Mouse (Mus musculus): ENCODE results near the gene Dhx9. TPM values are rescaled to one million over a fixed set of nuclear protein-coding genes. Genes with fewer than 3 reads are reported as not detected.

Gene Dhx9
- polyA plus RNA-seq, 2 experiments = 9.8 to 52.5 TPM

GRCm38 (mm10) chr1:153493338-153493737 is 5.9 kb upstream of the Dhx9 start:
- Histone ChIP-seq H3K36me3 (replicated peaks; ENCODE audit: control insufficient read depth, insufficient read depth, low read depth) (no peaks in the 10 kb centered on the region), H3K27ac (no peak overlapping the region), H3K27me3 (ENCODE audit: control insufficient read depth, insufficient read depth, low read length) (no peaks in the 10 kb centered on the region), H3K9me3 (ENCODE audit: control insufficient read depth, low read length) (no peaks in the 10 kb centered on the region), H3K4me2 (ENCODE audit: low read depth) (no peak overlapping the region), H3K4me1 (replicated peaks; ENCODE audit: control insufficient read depth in 2 of 2, insufficient read depth in 2 of 2, low read length in 1 of 2) (0 out of 4 replicates have a peak, but pooled peaks cover 0 to 6% of the 10 kb centered on the region in 2 experiments), H3K4me3 (ENCODE audit: insufficient read depth in 1 of 2, low read depth in 2 of 2, low read length in 2 of 2) (no peak overlapping the region), H3K9ac (replicated peaks) (no peak overlapping the region)
- no peak for DNase-seq (ENCODE audit: low read depth in 3 of 3, low spot score in 3 of 3)
- ATAC-seq (ENCODE audit: insufficient read depth) = no peak
- TF ChIP-seq CTCF (IDR thresholded peaks at IDR 0.05; ENCODE audit: low read depth) (no peak), EP300 (IDR thresholded peaks at IDR 0.05; ENCODE audit: low read depth) (no peak)
- 38% methylated on average over 4 of the region's 4 CpGs for WGBS (ENCODE audit: insufficient replicate concordance)

- no peaks in the 10 kb centered on the region for H3K9me3 ChIP-seq (ENCODE audit: control insufficient read depth, low read length)
- H3K4me3 ChIP-seq (ENCODE audit: insufficient read depth in 1 of 2, low read depth in 2 of 2, low read length in 2 of 2) = no peak overlapping the region
- DNase-seq (ENCODE audit: low read depth in 3 of 3, low spot score in 3 of 3) = no peak
- 72% methylated on average over 1 of the region's 1 CpGs for WGBS (ENCODE audit: insufficient replicate concordance)
- ATAC-seq (ENCODE audit: insufficient read depth) = no peak
- H3K27me3 ChIP-seq (ENCODE audit: control insufficient read depth, insufficient read depth, low read length) = no peaks in the 10 kb centered on the region
- no peak overlapping the region for H3K9ac ChIP-seq (replicated peaks)
- H3K4me1 ChIP-seq (replicated peaks; ENCODE audit: control insufficient read depth in 2 of 2, insufficient read depth in 2 of 2, low read length in 1 of 2) = peaks cover 0 to 8% of the 10 kb centered on the region in 2 experiments; a peak in 2 of 4 replicates
- H3K27ac ChIP-seq = no peak overlapping the region
- no peak for TF ChIP-seq CTCF (IDR thresholded peaks at IDR 0.05; ENCODE audit: low read depth)
- TF ChIP-seq EP300 (IDR thresholded peaks at IDR 0.05; ENCODE audit: low read depth) = no peak
- H3K36me3 ChIP-seq (replicated peaks; ENCODE audit: control insufficient read depth, insufficient read depth, low read depth) = no peaks in the 10 kb centered on the region
- no peak overlapping the region for H3K4me2 ChIP-seq (ENCODE audit: low read depth)
These were observed 4.4 kb upstream of the Dhx9 start for GRCm38 (mm10) chr1:153491822-153492221.

GRCm38 (mm10) chr1:153491345-153491744 is 3.9 kb upstream of the Dhx9 start:
- 66% methylated on average over 2 of the region's 2 CpGs for WGBS (ENCODE audit: insufficient replicate concordance)
- ATAC-seq (ENCODE audit: insufficient read depth) (no peak), DNase-seq (ENCODE audit: low read depth in 3 of 3, low spot score in 3 of 3) (no peak)
- Histone ChIP-seq H3K4me3 (ENCODE audit: insufficient read depth in 1 of 2, low read depth in 2 of 2, low read length in 2 of 2) (no peak overlapping the region), H3K4me1 (replicated peaks; ENCODE audit: control insufficient read depth in 2 of 2, insufficient read depth in 2 of 2, low read length in 1 of 2) (peaks cover 1 to 8% of the 10 kb centered on the region in 2 experiments), H3K27me3 (ENCODE audit: control insufficient read depth, insufficient read depth, low read length) (no peaks in the 10 kb centered on the region), H3K9ac (replicated peaks) (no peak overlapping the region), H3K4me2 (ENCODE audit: low read depth) (no peak overlapping the region), H3K9me3 (ENCODE audit: control insufficient read depth, low read length) (no peaks in the 10 kb centered on the region), H3K36me3 (replicated peaks; ENCODE audit: control insufficient read depth, insufficient read depth, low read depth) (no peaks in the 10 kb centered on the region), H3K27ac (no peak overlapping the region)
- TF ChIP-seq EP300 (IDR thresholded peaks at IDR 0.05; ENCODE audit: low read depth) (no peak), CTCF (IDR thresholded peaks at IDR 0.05; ENCODE audit: low read depth) (no peak)

GRCm38 (mm10) chr1:153489963-153490362 is 2.5 kb upstream of the Dhx9 start:
- no peaks in the 10 kb centered on the region for H3K27me3 ChIP-seq (ENCODE audit: control insufficient read depth, insufficient read depth, low read length)
- H3K9ac ChIP-seq (replicated peaks) = no peak overlapping the region
- DNase-seq (ENCODE audit: low read depth in 3 of 3, low spot score in 3 of 3) = no peak
- no peaks in the 10 kb centered on the region for H3K36me3 ChIP-seq (replicated peaks; ENCODE audit: control insufficient read depth, insufficient read depth, low read depth)
- H3K4me1 ChIP-seq (replicated peaks; ENCODE audit: control insufficient read depth in 2 of 2, insufficient read depth in 2 of 2, low read length in 1 of 2) = peaks cover 12 to 15% of the 10 kb centered on the region in 2 experiments
- TF ChIP-seq EP300 (IDR thresholded peaks at IDR 0.05; ENCODE audit: low read depth) (no peak), CTCF (IDR thresholded peaks at IDR 0.05; ENCODE audit: low read depth) (no peak)
- no peak overlapping the region for H3K4me3 ChIP-seq (ENCODE audit: insufficient read depth in 1 of 2, low read depth in 2 of 2, low read length in 2 of 2)
- no peak overlapping the region for H3K4me2 ChIP-seq (ENCODE audit: low read depth)
- no peak overlapping the region for H3K27ac ChIP-seq
- no peak for ATAC-seq (ENCODE audit: insufficient read depth)
- 68% methylated on average over 4 of the region's 4 CpGs for WGBS (ENCODE audit: insufficient replicate concordance)
- no peaks in the 10 kb centered on the region for H3K9me3 ChIP-seq (ENCODE audit: control insufficient read depth, low read length)

- H3K4me1 ChIP-seq (replicated peaks; ENCODE audit: control insufficient read depth in 2 of 2, insufficient read depth in 2 of 2, low read length in 1 of 2) = peaks cover 16 to 19% of the 10 kb centered on the region in 2 experiments
- ATAC-seq (ENCODE audit: insufficient read depth) = no peak
- no peak for DNase-seq (ENCODE audit: low read depth in 3 of 3, low spot score in 3 of 3)
- no peaks in the 10 kb centered on the region for H3K27me3 ChIP-seq (ENCODE audit: control insufficient read depth, insufficient read depth, low read length)
- H3K9me3 ChIP-seq (ENCODE audit: control insufficient read depth, low read length) = no peaks in the 10 kb centered on the region
- 32% methylated on average over 2 of the region's 2 CpGs for WGBS (ENCODE audit: insufficient replicate concordance)
- H3K36me3 ChIP-seq (replicated peaks; ENCODE audit: control insufficient read depth, insufficient read depth, low read depth) = peaks cover 1% of the 10 kb centered on the region; the same call in 1 of the 2 replicates
- TF ChIP-seq CTCF (IDR thresholded peaks at IDR 0.05; ENCODE audit: low read depth) = no peak
- TF ChIP-seq EP300 (IDR thresholded peaks at IDR 0.05; ENCODE audit: low read depth) = no peak
- no peak overlapping the region for H3K27ac ChIP-seq
- H3K4me2 ChIP-seq (ENCODE audit: low read depth) = no peak overlapping the region
- H3K4me3 ChIP-seq (ENCODE audit: insufficient read depth in 1 of 2, low read depth in 2 of 2, low read length in 2 of 2) = no peak overlapping the region
- H3K9ac ChIP-seq (replicated peaks) = no peak overlapping the region
These were observed 2.1 kb upstream of the Dhx9 start for GRCm38 (mm10) chr1:153489540-153489939.

All from liver, embryonic 14.5 days (tissue).